Mouse (Mus musculus) spleen, postnatal 14 days (tissue): ENCODE measurements at regions not wholly inside any gene's neighbourhood (a gene's known extent, or its start where the extent isn't known, plus 50 kb on each side); places are given as distances from the start of the nearest gene placed in this dataset.

Source experiments
- DNase-seq, 2 experiments: peaks; one replicate each; pipeline ENCODE4 v3.0.0; 2021 to 2022; ENCODE audit warnings: low spot score in 2 of 2

- DNase-seq: no peak
Observed at GRCm38 (mm10) chr8:89279142-89279541, 235.2 kb upstream of the Sall1 start.

GRCm38 (mm10) chr8:89273276-89273675 lies 229.3 kb upstream of the Sall1 start:
- no peak for DNase-seq

- DNase-seq: no peak
Observed at GRCm38 (mm10) chr8:89272381-89272815, 228.4 kb upstream of the Sall1 start.

GRCm38 (mm10) chr8:89271381-89272355 lies 227.7 kb upstream of the Sall1 start:
- no peak for DNase-seq

- DNase-seq: no peak
Observed at GRCm38 (mm10) chr8:89270001-89270400, 226.0 kb upstream of the Sall1 start.

- no peak for DNase-seq
Observed at GRCm38 (mm10) chr8:89261163-89261812, 217.3 kb upstream of the Sall1 start.

GRCm38 (mm10) chr8:89259881-89260280 lies 215.9 kb upstream of the Sall1 start:
- no peak for DNase-seq

- no peak for DNase-seq
Observed at GRCm38 (mm10) chr8:89246342-89246741, 202.4 kb upstream of the Sall1 start.

- DNase-seq: no peak
Observed at GRCm38 (mm10) chr8:89245131-89245751, 201.3 kb upstream of the Sall1 start.

- DNase-seq: no peak
Observed at GRCm38 (mm10) chr8:89241686-89242085, 197.7 kb upstream of the Sall1 start.

GRCm38 (mm10) chr8:89239626-89240025 lies 195.7 kb upstream of the Sall1 start:
- DNase-seq: no peak

GRCm38 (mm10) chr8:89234041-89234440 lies 190.1 kb upstream of the Sall1 start:
- no peak for DNase-seq

- DNase-seq: no peak
Observed at GRCm38 (mm10) chr8:89232318-89232717, 188.4 kb upstream of the Sall1 start.

GRCm38 (mm10) chr8:89229144-89229543 lies 185.2 kb upstream of the Sall1 start:
- DNase-seq: no peak

GRCm38 (mm10) chr8:89220870-89221269 lies 176.9 kb upstream of the Sall1 start:
- no peak for DNase-seq

- no peak for DNase-seq
Observed at GRCm38 (mm10) chr8:89220381-89220780, 176.4 kb upstream of the Sall1 start.

- DNase-seq: no peak
Observed at GRCm38 (mm10) chr8:89219156-89219555, 175.2 kb upstream of the Sall1 start.

- no peak for DNase-seq
Observed at GRCm38 (mm10) chr8:89217689-89218088, 173.7 kb upstream of the Sall1 start.

- no peak for DNase-seq
Observed at GRCm38 (mm10) chr8:89211931-89212330, 168.0 kb upstream of the Sall1 start.

GRCm38 (mm10) chr8:89210684-89211083 lies 166.7 kb upstream of the Sall1 start:
- no peak for DNase-seq

GRCm38 (mm10) chr8:89207891-89208290 lies 163.9 kb upstream of the Sall1 start:
- DNase-seq: no peak

GRCm38 (mm10) chr8:89202484-89203096 lies 158.6 kb upstream of the Sall1 start:
- DNase-seq: no peak
